Mouse (Mus musculus) gastrocnemius, adult 8-10 months (tissue): ENCODE measurements around the gene Gm20388. TPM values are rescaled to one million over a fixed set of nuclear protein-coding genes. Genes with fewer than 3 reads are reported as not detected.

Experiments used
- DNase-seq, 2 experiments: peaks; one replicate each; pipeline ENCODE4 v3.0.0; 2022; ENCODE audit warnings: low spot score in 2 of 2
- total RNA-seq, 4 experiments: library from RNA; stranded (reverse); gene quantifications; 2 replicates each; pipeline ENCODE4 v1.2.4; 2022

Gm20388 gene
- total RNA-seq, 4 experiments from 2014 or later = 4.4 to 20.0 (median 7.9) TPM; not detected in 1

DNA sequence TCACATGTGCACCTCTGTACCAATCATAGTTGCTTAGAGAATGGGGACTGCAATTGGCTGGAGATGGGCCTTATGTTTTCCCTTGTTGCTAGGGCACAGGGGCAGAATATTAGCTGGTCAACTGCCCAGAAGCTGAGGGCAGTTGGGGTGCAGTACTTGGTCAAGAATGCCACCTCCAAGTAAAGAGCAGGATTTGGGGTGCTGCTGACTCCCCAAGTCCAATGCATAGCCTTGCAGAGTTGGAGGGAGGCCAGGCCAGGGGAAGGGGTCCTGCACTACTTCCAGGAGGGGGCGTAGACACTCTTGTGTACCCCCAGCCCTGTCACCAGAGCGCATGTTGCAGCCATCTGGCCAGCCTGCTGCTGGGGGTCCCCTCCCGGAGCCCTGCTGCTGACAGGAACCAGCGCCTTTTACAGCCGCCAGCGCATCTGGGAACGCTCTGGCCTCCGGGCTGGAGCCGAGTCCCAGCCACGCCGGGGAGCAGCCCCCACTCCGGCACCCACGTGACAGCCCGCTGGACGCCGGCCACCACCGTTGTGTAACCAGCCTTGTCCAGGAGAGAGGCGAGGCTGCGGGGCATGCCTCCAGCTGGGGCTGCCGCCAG, 280.3 kb downstream of the Gm20388 start:
- peak; percentile 94 to 98 for DNase-seq

DNA sequence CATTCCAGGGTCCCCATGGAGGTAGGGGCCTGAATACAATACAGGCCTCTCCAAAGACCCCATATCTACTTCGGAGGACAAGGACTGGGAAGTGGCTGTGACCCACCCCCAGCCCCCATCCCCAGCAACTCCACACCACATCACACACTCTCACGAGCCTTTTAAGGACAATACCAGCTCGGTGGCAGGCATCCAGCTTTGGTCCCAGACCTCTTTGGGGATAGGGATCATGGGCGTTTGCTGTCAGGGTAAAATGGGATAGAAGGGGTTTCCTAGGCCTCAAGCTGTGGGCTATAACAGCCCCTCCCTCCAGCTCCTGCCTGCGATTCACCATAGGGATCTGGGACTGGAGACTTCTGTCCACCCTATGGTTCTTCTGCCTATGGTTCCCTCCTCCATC, 281.0 kb downstream of the Gm20388 start:
- no peak for DNase-seq

DNA sequence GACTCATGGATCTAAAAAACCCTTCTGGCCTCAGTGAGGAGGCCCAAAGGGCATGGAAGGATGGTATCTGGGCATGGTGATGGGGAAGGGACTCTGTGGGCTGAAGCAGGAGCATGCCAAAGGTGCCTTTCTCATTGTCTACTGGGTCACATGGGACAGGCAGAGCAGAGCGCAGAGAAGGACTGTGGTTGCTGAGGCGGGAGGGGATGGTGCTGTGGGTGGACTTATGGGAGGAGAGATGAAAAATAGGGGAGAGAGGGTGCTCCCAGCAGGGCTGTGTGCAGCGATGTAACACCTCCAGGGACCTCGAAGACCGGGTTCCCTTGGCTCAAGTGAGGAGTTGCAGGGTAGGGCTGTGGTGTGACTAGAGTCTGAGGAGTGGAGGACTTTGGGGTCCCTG, 281.5 kb downstream of the Gm20388 start:
- DNase-seq = no peak

DNA sequence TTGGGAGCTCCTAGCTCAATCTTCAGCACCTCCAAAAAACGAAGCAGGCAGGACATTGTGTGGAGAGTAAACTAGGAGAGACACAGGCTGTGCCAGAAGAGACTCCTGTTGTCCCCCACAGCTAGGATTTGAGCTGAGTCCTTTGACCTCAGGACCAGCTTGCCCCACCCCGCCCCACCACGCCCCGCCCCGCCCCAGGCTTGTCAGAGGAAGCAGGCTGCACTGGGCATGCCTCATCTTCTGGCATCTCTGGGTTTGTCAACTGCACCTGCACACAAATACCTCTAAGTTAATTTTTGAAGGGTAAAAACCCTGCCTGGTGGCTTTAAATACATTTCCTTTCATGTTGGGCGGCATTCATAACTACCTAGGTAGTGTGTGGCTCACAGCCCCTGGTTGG, 290.7 kb downstream of the Gm20388 start:
- no peak for DNase-seq

DNA sequence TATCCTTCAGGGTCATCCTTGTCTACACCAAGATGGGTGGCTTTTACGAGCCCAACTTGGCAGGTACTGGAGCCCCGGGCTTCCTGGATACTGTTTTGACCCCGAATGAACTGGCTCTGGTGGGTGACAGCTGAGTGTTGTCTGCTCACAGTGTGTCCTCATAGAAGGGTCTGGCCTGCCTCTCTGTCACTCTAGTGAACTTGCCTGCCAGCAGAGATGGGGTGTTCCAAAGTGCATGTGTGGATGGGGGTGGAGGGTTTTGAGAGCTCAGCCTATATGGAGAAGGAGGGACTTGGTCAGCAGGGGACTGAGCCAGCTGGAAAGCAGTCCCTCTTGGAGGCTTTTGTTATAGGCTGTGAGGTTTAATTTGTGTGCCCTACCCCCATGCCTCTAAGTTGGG, 291.9 kb downstream of the Gm20388 start:
- no peak for DNase-seq

DNA sequence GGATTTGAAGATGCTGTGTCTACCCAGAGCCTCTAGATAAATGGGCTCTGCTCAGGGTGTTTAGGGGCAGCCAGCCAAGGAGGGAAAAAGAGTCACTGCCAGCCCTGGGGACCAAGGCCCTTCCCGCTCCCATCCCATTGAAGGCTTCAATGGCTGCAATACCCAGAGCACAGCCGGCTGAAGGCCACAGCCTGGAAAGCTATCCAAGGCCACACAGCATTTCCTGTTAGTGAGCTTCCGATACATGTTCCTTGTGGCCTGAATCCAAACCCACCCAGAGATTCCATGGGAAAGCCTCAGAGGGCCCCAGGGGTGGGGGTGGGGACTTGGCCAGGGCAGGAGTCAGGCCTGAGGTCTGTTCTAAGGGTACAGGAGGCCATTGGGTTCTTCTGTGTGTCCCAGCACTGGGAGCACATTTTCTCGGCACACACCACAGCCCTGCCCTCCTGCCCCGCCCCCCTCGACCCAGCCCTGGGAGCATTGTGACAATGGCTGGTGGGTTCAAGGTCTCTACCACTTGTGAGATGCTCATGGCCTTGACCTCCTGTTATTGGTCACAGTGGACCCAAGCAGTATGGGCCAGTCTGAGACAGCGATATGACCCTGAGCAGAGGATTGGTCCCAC, 294.2 kb downstream of the Gm20388 start:
- no peak for DNase-seq

DNA sequence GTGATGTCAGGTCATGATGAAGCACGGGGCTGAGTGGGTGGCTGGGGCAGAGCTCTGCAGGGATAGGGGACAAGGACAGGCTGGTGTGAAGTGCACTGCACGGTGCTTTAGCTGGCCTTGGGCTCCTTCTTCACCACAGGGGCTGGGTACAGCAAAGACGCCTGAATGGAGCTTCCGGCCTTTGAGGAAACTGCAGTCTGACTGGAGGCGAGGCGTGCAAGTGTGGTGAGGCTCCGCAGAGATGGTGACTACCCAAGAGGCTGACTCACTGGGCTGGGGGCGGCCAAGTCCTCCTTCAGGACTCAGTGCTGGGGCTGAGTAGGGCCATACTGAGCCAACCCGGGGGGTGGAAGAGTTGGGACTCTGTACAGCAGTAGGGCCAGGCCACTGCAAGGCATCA, 295.3 kb downstream of the Gm20388 start:
- no peak for DNase-seq

DNA sequence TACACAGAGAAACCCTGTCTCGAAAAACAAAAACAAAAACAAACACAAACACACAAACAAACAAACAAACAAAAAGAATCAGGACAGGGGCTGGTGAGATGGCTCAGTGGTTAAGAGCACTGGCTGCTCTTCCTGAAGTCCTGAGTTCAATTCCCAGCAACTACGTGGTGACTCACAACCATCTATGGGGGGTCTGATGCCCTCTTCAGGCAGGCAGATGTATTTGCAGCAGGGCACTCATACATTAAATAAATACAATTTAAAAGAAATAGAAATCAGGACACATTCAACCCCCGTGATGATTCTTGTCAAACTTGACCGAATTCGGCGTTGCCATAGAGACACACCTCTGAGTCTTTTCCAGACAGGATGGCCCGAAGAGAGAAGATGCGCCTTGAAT, 296.7 kb downstream of the Gm20388 start:
- no peak for DNase-seq

DNA sequence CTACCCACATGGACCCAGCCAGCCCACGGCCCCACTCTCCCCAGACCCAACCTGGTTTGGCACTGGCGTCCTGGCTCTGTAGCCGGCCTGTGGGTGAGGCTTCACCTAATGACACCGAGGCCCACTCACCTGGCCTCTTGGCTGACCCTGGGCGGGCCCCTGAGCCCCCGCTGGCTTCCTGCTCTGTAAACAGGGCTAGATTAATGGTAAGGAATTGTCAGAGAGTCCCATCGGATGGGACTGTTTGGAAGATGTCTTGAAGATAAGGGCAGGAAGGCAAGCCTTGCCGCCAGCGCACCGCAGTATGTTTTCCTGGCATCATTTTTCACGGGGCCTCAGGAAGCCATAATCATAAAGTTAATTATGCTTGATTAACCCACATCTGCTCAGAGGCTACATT, 297.5 kb downstream of the Gm20388 start:
- DNase-seq = no peak

DNA sequence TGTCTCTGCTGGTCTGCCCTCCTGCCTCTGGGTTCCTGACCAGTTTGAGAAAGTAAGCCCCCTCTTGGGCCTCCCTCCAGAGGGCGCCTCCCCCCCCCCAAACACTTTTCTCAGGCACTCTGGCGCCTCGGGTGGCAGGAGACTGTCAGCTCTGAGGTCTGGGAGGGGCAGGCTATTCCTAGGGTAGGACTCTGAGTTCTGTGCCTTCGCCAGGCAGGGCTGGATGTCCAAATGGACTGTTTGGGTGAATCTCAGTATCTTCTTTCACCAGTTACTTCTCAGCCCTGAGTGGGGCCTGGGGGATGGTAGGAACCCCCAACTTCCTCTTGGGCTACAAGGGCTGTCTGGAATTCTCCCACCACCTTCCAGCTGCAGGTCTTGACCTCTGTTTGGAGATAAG, 300.7 kb downstream of the Gm20388 start:
- DNase-seq = peak in 1 of 2 experiments; percentile 58

DNA sequence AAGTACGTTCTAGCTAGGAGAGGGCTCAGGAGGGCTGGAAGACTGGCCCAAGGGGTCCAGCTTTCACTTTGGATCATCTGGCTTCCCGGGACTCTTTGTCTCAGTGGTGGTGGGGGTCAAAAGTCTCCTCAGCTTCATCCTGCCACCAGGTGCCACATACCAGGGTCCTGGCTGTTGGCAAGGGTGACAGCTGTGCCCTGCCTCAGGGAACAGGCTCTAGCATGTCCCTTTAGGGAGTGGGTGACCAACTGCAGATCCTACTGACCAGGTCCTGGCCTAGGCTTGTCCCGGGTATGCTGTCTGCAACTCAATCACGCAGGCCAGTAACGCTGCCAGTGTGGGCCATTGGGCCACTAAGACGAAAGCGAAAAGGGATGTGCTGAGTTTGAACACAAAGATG, 302.0 kb downstream of the Gm20388 start:
- DNase-seq = no peak

DNA sequence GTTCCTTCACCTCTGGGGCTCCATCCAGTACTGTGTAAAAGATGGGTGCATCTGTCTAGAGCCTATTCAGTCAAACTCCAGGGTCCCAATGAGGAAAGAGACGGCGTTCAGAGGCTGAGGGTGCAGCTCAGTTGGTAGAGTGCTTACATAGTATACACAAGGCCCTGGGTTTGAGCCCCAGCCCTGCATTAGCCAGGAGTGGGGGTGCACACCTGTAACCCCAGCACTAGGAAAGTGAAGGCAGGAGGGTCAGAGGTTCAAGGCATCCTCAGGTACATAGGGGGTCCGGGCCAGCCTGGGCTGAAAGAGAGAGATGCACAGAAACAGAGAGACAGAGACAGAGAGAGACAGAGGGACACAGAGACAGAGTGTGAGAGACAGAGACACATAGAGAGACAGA, 302.6 kb downstream of the Gm20388 start:
- DNase-seq = no peak

DNA sequence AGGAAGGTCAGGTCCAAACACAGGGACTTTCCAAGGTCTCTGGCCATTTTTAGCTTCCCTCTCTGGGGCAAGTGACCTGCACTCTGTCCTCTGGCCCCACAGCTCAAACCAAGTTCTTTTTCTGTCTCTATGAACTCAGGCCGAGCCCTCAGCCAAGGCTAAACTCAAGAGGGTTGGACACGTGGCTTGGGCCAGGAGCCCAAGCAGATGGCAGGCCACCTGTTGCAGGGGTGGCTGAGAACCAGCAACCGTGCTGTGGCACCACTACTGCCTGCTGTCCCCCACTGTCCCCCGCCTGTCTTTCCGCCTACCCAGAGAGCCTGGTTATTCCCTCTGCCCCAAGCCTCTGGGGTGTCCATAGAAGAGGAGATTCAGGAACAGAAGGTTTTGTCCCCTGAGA, 303.3 kb downstream of the Gm20388 start:
- peak; percentile 79 to 88 for DNase-seq

DNA sequence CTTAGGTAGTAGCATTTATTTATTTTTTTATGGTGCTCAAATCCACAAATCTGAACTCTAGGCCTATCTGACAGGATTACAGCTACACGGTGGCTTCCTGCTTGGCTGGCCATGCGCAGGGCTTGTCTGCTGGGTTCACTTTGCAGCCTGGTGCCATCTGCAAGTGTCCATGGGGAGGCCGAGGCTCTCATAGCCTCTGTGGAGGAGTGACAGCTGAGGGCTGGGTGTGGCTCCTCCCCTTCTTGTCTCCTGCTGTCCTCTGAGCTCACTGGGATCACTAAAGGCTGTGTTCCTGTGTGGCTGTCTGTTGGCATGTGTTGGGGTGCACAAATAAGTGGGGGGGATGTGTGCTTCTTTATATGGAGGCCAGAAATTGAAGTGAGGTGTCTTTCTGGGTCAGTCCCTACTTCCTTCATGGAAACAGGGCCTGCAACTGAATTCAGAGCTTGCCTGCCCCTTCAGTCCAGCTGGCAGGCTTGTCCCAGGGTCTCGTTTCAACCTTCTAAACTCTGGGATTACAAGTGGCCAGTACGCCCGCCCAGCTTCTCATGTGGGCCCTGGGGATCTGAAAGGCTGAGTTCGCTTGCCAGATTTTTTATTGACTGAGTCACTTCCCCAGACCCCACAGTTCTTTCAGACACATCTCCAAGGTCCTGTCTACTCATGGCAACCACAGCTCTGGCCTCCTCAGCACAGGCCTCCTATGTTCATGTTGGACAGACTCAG, 304.9 kb downstream of the Gm20388 start:
- DNase-seq = peak in 1 of 2 experiments; percentile 76

DNA sequence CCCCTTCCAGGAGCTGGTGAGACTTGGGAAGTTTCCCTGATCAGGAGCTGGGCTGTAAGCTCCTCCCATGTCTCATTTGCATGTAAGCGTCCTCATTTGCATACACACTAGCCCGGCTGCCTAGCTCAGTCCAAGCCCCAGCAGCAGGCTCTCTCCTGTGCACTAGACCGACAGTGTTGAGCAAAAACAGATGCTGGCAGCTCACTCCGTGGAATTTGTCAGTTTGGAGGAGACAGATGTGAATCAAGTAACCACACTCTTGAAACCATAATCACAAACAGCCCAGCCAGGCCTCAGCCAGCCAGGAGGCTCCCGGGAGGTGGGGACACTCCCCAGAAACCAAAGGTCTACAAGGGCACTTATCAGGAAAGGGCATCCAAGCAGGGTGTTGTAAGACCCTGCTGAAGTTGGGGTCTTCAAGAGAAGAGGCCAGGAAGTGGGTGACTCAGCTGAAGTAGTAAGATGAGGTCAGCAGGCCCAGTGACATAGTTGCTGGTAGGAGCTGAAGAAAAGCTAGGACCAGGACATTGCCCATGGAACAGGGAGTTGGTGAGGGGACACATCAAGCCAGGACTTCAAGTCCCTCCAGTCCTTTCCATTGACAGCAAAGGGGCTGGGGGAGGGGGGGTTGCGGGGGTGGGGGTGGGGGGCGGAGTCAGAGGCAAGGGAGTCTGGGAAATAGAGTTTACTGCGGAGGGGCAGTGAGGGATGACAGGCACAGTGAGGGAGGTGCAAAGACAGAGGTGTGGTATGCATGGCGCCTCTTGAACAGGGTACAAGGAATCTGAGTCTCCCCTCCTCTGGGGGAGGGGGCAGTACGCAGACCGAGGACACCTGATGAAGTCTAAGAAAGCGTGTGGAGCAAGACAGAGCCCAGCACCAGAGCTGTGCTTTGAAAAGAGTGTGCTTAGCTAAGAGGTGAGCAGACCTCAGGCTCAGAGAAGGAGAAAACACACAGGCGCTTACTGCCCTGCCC, 306.5 kb downstream of the Gm20388 start:
- no peak for DNase-seq

DNA sequence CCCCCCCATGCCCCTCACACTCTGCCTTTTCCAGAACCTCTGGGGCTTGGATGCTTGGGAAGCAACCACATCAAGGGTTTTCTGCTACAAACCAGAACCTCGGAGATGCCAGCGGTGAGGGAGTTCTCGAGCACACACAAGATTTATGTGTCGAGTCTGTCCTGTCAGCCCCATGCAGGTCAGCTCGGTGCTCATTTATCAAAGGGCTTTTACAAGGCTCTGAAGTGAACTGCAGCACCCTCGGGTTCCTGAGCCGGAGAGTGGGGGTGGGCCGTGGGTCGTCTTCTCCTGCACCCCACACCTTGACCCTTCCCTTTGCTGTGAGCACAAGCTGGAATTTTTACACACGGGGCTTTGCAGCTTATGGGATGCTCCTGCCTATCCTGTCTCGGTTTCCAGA, 311.9 kb downstream of the Gm20388 start:
- DNase-seq = no peak

DNA sequence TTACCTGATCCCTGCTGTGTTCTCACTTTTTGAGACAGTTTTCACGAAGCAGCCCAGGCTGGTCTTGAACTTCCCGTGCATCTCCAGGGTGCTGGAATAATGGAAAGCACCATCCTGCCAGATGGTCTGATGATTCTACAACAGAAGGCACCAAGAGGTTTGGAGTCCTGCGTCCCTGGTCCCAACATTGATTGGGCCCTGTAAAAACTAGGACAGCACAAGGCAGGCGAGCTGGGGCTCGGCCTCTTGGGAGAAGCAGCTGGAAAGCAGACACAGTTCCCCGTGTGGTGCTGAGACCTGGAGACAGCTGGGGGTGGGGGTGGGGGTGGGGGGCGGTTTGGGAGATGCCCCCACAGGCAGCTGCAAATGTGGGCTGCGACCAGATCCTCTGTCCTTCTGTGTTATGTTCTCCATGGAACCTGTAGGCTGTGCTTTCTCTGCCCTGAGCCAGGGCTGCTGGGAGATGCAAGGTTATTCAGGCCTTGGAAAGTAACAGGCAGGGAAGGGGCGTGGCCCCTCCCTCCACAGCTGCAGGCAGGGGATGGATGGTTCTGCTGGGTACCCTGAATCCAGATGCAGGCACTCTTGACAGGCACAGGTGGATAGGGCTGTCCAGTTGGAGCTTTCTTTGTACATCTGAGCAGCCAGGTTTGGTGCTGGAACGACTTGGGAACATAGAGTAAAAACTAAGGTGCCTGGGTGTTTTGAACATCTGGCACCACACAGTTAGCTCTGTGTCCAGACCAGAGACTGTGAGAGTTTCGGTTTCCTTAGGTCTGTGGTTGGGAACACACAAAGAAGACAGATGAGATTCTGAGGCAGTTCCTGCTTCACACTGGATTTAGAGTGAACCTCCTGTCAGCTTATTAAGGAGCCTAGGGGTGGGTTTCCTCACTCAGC, 314.1 kb downstream of the Gm20388 start:
- DNase-seq = no peak

DNA sequence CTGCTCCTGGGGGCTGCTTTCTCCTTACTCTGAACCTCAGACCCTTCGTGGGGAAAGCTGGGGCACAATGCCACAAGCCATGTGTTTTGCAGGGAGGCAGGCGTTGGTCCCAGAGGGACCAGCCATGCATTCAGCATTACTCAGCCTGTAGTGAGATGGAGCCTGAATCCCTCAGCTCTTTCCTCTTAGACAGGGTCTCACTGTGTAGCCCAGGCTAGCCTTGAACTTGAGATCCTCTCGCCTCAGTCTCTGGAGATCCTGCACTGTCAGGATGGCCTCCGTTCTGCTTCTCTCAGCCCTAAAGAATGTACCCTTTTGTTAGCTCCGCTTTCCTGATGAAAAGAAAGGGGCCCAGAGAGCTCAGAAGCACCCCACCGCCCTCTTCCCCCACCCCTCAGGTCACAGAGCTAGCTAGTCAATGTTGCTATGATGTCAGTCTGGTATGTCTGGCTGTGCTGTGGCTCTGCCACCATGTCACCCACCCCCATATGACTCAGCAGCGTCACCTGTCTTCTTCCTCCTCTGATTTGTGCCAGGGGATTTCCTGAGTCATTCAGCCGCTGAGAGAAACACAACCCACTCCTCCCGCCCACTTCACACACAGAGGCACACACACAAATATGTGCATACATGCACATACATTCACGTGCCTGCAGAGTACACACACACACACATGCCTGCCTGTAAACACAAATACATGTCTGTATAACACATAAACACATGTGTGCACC, 314.9 kb downstream of the Gm20388 start:
- no peak for DNase-seq

DNA sequence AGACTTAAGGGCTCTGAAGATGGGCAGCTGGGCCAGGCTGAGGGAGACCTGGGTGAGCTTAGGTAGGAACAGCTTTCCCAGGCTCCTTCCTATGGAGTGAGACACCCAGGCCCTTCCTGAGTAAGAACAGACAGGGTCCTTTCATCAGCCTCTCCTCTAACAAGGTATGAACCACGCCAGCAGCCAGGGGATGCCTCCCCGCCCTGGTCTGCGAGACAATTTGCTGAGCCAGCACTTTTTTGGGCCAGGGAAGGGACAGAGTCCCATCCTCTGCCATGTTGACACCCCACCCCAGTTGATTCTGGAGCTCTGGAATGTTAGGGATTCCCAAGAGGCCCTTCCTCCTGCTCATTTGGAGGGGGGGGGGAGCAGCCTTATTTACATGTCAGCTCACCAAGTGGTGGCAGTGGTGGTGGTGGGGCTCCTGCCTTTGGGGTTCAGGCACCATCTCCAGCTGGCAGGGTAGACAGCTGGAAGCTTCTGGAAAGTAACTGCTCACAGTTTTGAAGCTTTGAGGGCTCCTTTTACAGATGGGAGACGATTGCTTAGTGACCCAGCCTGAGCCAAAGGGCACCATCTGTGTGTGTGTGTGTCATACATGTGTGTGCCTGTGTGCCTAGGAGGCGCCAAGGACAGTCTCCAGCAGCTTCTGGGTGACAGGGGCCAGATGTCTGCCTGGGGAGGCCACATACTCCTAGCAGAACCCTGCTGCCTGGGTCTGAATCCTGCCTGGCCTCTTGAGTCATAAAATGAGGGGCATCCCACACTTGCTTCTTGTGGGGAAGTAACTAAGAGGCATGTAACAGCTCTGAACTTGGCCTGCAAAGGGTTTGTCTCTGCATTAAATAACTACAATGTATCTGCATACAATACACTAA, 316.3 kb downstream of the Gm20388 start:
- no peak for DNase-seq
